Comparison of ENCODE assay signal across 12 mouse cellular contexts in genomic region chr13:97489721-97490120, GRCm38 (mm10).
"Had no signal": no experiment of that assay in that cellular context is flagged by ENCODE, and none has a peak within 500 bp of the region (broad histone marks: within the 10 kb centered on the region; RNA-seq: fewer than 3 reads in every experiment).

No protein-coding gene starts in this region.

- H3K9me3 ChIP-seq: limb, embryonic 15.5 days; liver, embryonic 12.5 days; megakaryocyte, embryonic 14.5 days; midbrain, embryonic 12.5 days had no signal

- H3K4me1 ChIP-seq: liver, embryonic 12.5 days; megakaryocyte, embryonic 14.5 days had no signal

- H3K4me2 ChIP-seq: limb, embryonic 15.5 days; liver, embryonic 12.5 days; lung, embryonic 14.5 days; midbrain, embryonic 12.5 days had no signal

- H3K36me3 ChIP-seq: limb, embryonic 15.5 days; liver, embryonic 12.5 days; midbrain, embryonic 12.5 days had no signal

- H3K9ac ChIP-seq: limb, embryonic 15.5 days; liver, embryonic 12.5 days; lung, embryonic 14.5 days; midbrain, embryonic 12.5 days had no signal

- H3K27me3 ChIP-seq: limb, embryonic 15.5 days had no signal

- ATAC-seq: liver, embryonic 12.5 days had no signal

- DNase-seq: kidney, adult 8-10 months; kidney, postnatal 25 days; layer of hippocampus, postnatal 36 days; lung, embryonic 14.5 days; lung, postnatal 10 days; right cerebral cortex, postnatal 14 days; thymus, postnatal 36 days had no signal

- H3K27ac ChIP-seq: limb, embryonic 15.5 days; liver, embryonic 12.5 days; macrophage; midbrain, embryonic 12.5 days had no signal

- H3K4me3 ChIP-seq: limb, embryonic 15.5 days; liver, embryonic 12.5 days; megakaryocyte, embryonic 14.5 days; midbrain, embryonic 12.5 days had no signal
